Mouse (Mus musculus): ENCODE data around the gene Fkbp8.

- TF ChIP-seq CTCF (IDR thresholded peaks at IDR 0.05; ENCODE audit: extremely low read depth, insufficient read depth, insufficient read length, insufficient replicate concordance) (no peak), POLR2A (IDR thresholded peaks at IDR 0.05; ENCODE audit: low read depth, low read length) (no peak)
Observed at GRCm38 (mm10) chr8:70504291-70504716, 23.2 kb upstream of the Fkbp8 start.

Data from spleen, adult 2 months (tissue).